8 mouse cellular contexts compared by ENCODE assay signal in the genomic region with DNA sequence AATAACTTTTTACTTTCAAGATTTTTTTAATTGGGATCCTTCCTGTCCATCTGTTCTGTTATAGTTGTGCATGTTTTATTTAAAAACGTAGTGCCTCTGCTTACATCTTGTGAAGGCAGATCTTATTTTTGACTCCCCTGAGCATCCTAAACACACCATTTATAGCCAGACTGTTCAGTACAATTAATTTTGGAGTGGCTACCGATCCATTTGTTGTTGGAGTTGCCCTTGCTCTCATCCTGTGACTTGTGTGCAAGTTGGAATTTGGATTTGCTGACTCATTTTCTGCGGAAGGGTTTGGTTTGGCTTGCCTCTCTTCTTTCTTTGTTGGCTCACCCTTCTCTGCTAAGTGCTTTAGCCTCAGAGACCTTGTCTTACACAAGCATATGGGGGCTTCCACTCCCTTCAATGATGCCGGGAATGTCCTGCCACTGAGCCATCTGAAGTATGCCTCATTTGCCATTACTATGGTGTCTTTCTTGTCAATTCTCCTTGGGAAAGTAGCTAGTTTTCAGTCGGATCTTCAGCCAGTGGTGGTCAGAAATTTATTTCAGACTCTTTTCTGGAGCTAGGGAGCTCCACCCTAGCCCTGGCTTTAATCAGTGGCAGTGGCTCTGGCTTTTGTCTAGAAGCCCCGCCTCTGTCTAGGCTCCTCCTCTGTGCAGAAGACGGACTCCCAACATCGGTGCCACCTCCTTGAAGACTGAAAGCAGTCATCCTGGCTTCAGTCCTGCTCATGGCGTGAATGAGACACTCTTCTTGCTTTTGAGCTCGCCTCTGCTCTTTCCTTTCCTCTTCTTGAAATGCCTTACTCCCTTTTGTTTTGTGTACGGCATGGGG.
DNase-seq lines count a peak whose midpoint lies in the region; ATAC-seq and TF ChIP-seq lines count a peak whose summit lies in the region.
"Had no signal": no experiment of that assay in that cellular context is flagged by ENCODE, and none has a peak within 500 bp of the region (broad histone marks: within the 10 kb centered on the region; RNA-seq: fewer than 3 reads in every experiment).

No protein-coding gene starts in this region.

- no peaks in the 10 kb centered on the region for H3K36me3 ChIP-seq in embryonic facial prominence, embryonic 10.5 days (replicated peaks)
- H3K36me3 ChIP-seq in heart, embryonic 13.5 days, result no peaks in the 10 kb centered on the region
- H3K36me3 ChIP-seq in small intestine, adult 2 months (ENCODE audit: control insufficient read depth, insufficient read depth, low read length), result no peaks in the 10 kb centered on the region
- no peaks in the 10 kb centered on the region for H3K36me3 ChIP-seq in midbrain, embryonic 13.5 days

- peaks cover 17% of the 10 kb centered on the region for H3K4me1 ChIP-seq in embryonic facial prominence, embryonic 10.5 days
- peaks cover 9% of the 10 kb centered on the region for H3K4me1 ChIP-seq in heart, embryonic 13.5 days
- no peaks in the 10 kb centered on the region for H3K4me1 ChIP-seq in small intestine, adult 2 months (ENCODE audit: control insufficient read depth, insufficient read depth, insufficient read length, low read length)
- peaks cover 15% of the 10 kb centered on the region for H3K4me1 ChIP-seq in midbrain, embryonic 13.5 days (replicated peaks)

- no peak for TF ChIP-seq CTCF in small intestine, adult 2 months (IDR thresholded peaks at IDR 0.05; ENCODE audit: extremely low read depth, insufficient read length, insufficient replicate concordance, low read depth, low read length)

- no peak overlapping the region for H3K9ac ChIP-seq in heart, embryonic 13.5 days
- H3K9ac ChIP-seq in midbrain, embryonic 13.5 days (replicated peaks), result no peak overlapping the region

- H3K4me2 ChIP-seq in heart, embryonic 13.5 days, result peak overlapping the region; percentile 36
- H3K4me2 ChIP-seq in midbrain, embryonic 13.5 days (replicated peaks), result no peak overlapping the region

- H3K27me3 ChIP-seq in embryonic facial prominence, embryonic 10.5 days (replicated peaks; ENCODE audit: low read depth, poor library complexity, severe bottlenecking), result no peaks in the 10 kb centered on the region
- no peaks in the 10 kb centered on the region for H3K27me3 ChIP-seq in heart, embryonic 13.5 days (replicated peaks)
- no peaks in the 10 kb centered on the region for H3K27me3 ChIP-seq in small intestine, adult 2 months (ENCODE audit: control insufficient read depth, insufficient read depth, low read length)
- no peaks in the 10 kb centered on the region for H3K27me3 ChIP-seq in midbrain, embryonic 13.5 days

- no peak for ATAC-seq in heart, embryonic 13.5 days (ENCODE audit: extremely low read depth, insufficient number of reproducible peaks, low FRiP score, low TSS enrichment)
- ATAC-seq in midbrain, embryonic 13.5 days, result no peak

- H3K4me3 ChIP-seq in embryonic facial prominence, embryonic 10.5 days, result no peak overlapping the region
- H3K4me3 ChIP-seq in heart, embryonic 13.5 days, result no peak overlapping the region
- H3K4me3 ChIP-seq in small intestine, adult 2 months (ENCODE audit: low read depth, low read length), result no peak overlapping the region
- H3K4me3 ChIP-seq in midbrain, embryonic 13.5 days (replicated peaks), result no peak overlapping the region

- 81% methylated on average over 11 of the region's 11 CpGs for WGBS in embryonic facial prominence, embryonic 10.5 days
- WGBS in heart, embryonic 13.5 days, result 44% methylated on average over 11 of the region's 11 CpGs
- 68% methylated on average over 11 of the region's 11 CpGs for WGBS in small intestine, adult 2 months
- 82% methylated on average over 11 of the region's 11 CpGs for WGBS in midbrain, embryonic 13.5 days

- no peak for TF ChIP-seq POLR2A in small intestine, adult 2 months (IDR thresholded peaks at IDR 0.05; ENCODE audit: low read depth, low read length)

- peak; percentile 21 to 22 for DNase-seq in lung, adult 18-20 months
- no peak for DNase-seq in lung, postnatal 4 days
- peak; percentile 27 for DNase-seq in embryonic facial prominence, embryonic 10.5 days (ENCODE audit: low spot score)
- DNase-seq in right cerebral cortex, postnatal 10 days (ENCODE audit: low spot score in 2 of 2), result no peak
- DNase-seq: layer of hippocampus, adult 9-11 months had no signal

- no peaks in the 10 kb centered on the region for H3K9me3 ChIP-seq in embryonic facial prominence, embryonic 10.5 days
- H3K9me3 ChIP-seq in heart, embryonic 13.5 days, result no peaks in the 10 kb centered on the region
- H3K9me3 ChIP-seq in midbrain, embryonic 13.5 days, result no peaks in the 10 kb centered on the region

- H3K27ac ChIP-seq in embryonic facial prominence, embryonic 10.5 days (replicated peaks), result no peak overlapping the region
- H3K27ac ChIP-seq in heart, embryonic 13.5 days (replicated peaks), result peak overlapping the region; percentile 66
- H3K27ac ChIP-seq in small intestine, adult 2 months (ENCODE audit: insufficient read depth, low read depth, low read length), result peak overlapping the region; percentile 37; the same call in 1 of the 2 replicates
- H3K27ac ChIP-seq in midbrain, embryonic 13.5 days, result no peak overlapping the region

Comparison
In these comparisons a context has a peak if more than half of its experiments do, and no peak if none do; other contexts are left out.
1. DNase-seq: peak in lung, adult 18-20 months (2 of 2) and embryonic facial prominence, embryonic 10.5 days (single experiment); none in lung, postnatal 4 days (0 of 2) and right cerebral cortex, postnatal 10 days (0 of 2).
2. H3K27ac ChIP-seq: peak in heart, embryonic 13.5 days (single experiment) and small intestine, adult 2 months (single experiment); none in embryonic facial prominence, embryonic 10.5 days (single experiment) and midbrain, embryonic 13.5 days (single experiment).